Mouse (Mus musculus): ENCODE results near the gene B9d2. TPM values are rescaled to one million over a fixed set of nuclear protein-coding genes. Genes with fewer than 3 reads are reported as not detected.

B9d2 gene
- polyA plus RNA-seq, 1 experiment from 2014 or later = 38.2 TPM

DNA sequence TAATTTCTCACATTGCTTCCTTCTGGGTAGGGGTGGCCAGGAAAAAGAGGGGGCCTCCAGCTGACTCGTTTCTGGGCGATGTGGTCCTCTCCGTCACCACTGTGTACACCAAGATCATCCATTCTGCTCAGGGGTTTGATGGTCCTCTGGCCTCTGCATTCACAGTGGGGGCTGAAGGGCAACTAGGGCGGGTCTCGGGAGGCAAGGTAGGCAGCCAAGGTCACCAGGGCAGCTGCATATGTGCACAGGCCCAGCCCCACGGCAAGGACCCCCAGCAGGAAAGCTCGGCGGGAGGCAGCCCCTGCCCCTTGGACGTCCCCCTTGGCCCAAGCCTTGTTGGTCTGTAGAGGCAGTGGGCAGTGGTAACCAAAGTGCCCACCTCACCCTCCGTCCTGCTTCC lies 11.4 kb upstream of the B9d2 start:
- H3K36me3 ChIP-seq (ENCODE audit: control insufficient read depth, insufficient read depth, low read length) = peaks cover 34% of the 10 kb centered on the region; the same call in 1 of the 2 replicates
- no peak overlapping the region for H3K9ac ChIP-seq (ENCODE audit: low read depth, low read length)
- no peak overlapping the region for H3K4me2 ChIP-seq
- H3K4me1 ChIP-seq (replicated peaks; ENCODE audit: control insufficient read depth, insufficient read depth, low read length) = no peaks in the 10 kb centered on the region
- 89% methylated on average over 10 of the region's 10 CpGs for WGBS
- no peak overlapping the region for H3K4me3 ChIP-seq (ENCODE audit: low read depth, low read length)
- DNase-seq (ENCODE audit: low spot score) = no peak
- no peak for ATAC-seq (replicated peaks; ENCODE audit: low FRiP score)
- peaks cover 8% of the 10 kb centered on the region for H3K27me3 ChIP-seq (replicated peaks; ENCODE audit: control insufficient read depth, insufficient read depth, low read length)
- peaks cover 2% of the 10 kb centered on the region; the same call in 1 of the 2 replicates for H3K9me3 ChIP-seq (ENCODE audit: control insufficient read depth, low read length)
- no peak overlapping the region for H3K27ac ChIP-seq (ENCODE audit: low read depth, low read length)

- ATAC-seq (replicated peaks; ENCODE audit: low FRiP score) (no peak), DNase-seq (ENCODE audit: low spot score) (no peak)
- no peak overlapping the region for H3K27ac ChIP-seq (ENCODE audit: low read depth, low read length)
- WGBS = 84% methylated on average over 9 of the region's 9 CpGs
- peaks cover 2% of the 10 kb centered on the region; the same call in 1 of the 2 replicates for H3K9me3 ChIP-seq (ENCODE audit: control insufficient read depth, low read length)
- no peak overlapping the region for H3K4me3 ChIP-seq (ENCODE audit: low read depth, low read length)
- peaks cover 13% of the 10 kb centered on the region for H3K27me3 ChIP-seq (replicated peaks; ENCODE audit: control insufficient read depth, insufficient read depth, low read length)
- H3K36me3 ChIP-seq (ENCODE audit: control insufficient read depth, insufficient read depth, low read length) = peaks cover 31% of the 10 kb centered on the region; the same call in 1 of the 2 replicates
- H3K4me2 ChIP-seq = no peak overlapping the region
- no peak overlapping the region for H3K9ac ChIP-seq (ENCODE audit: low read depth, low read length)
- peaks cover 2% of the 10 kb centered on the region; the same call in 1 of the 2 replicates for H3K4me1 ChIP-seq (replicated peaks; ENCODE audit: control insufficient read depth, insufficient read depth, low read length)
These were observed 10.9 kb upstream of the B9d2 start for GRCm38 (mm10) chr7:25669631-25670030.

- no peak overlapping the region for H3K27ac ChIP-seq (ENCODE audit: low read depth, low read length)
- H3K36me3 ChIP-seq (ENCODE audit: control insufficient read depth, insufficient read depth, low read length) = peaks cover 26% of the 10 kb centered on the region; the same call in 1 of the 2 replicates
- peaks cover 6% of the 10 kb centered on the region; the same call in 1 of the 2 replicates for H3K4me1 ChIP-seq (replicated peaks; ENCODE audit: control insufficient read depth, insufficient read depth, low read length)
- H3K9me3 ChIP-seq (ENCODE audit: control insufficient read depth, low read length) = peaks cover 2% of the 10 kb centered on the region; the same call in 1 of the 2 replicates
- no peak overlapping the region for H3K4me2 ChIP-seq
- H3K4me3 ChIP-seq (ENCODE audit: low read depth, low read length) = no peak overlapping the region
- WGBS = 77% methylated on average over 4 of the region's 4 CpGs
- no peak overlapping the region for H3K9ac ChIP-seq (ENCODE audit: low read depth, low read length)
- peaks cover 18% of the 10 kb centered on the region for H3K27me3 ChIP-seq (replicated peaks; ENCODE audit: control insufficient read depth, insufficient read depth, low read length)
- ATAC-seq (replicated peaks; ENCODE audit: low FRiP score) (no peak), DNase-seq (ENCODE audit: low spot score) (no peak)
These were observed 10.5 kb upstream of the B9d2 start for GRCm38 (mm10) chr7:25670096-25670495.

DNA sequence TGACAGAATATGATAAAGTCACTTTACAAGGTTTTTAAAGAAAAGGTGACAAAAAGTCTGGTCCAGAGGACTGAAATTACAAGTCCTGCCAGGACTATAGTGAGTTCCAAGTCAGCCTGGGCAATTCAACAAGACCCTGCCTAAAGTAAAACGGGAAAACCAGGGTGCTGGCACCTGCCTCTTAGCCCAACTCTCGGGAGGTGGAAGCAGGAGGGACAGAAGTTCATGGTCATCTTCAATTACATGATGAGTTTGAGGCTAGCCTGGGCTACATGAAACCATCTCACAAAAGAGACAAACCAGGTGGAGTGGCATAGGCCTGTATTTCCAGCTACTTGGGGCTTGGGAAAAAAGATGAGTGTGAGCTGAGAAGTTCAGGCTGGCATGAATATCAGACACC lies 8.9 kb upstream of the B9d2 start:
- H3K27me3 ChIP-seq (replicated peaks; ENCODE audit: control insufficient read depth, insufficient read depth, low read length) = peaks cover 26% of the 10 kb centered on the region
- H3K36me3 ChIP-seq (ENCODE audit: control insufficient read depth, insufficient read depth, low read length) = peaks cover 16% of the 10 kb centered on the region; the same call in 1 of the 2 replicates
- no peak overlapping the region for H3K4me3 ChIP-seq (ENCODE audit: low read depth, low read length)
- ATAC-seq (replicated peaks; ENCODE audit: low FRiP score) (no peak), DNase-seq (ENCODE audit: low spot score) (no peak)
- H3K4me2 ChIP-seq = no peak overlapping the region
- WGBS = 78% methylated on average over 2 of the region's 2 CpGs
- H3K27ac ChIP-seq (ENCODE audit: low read depth, low read length) = no peak overlapping the region
- no peak overlapping the region for H3K9ac ChIP-seq (ENCODE audit: low read depth, low read length)
- H3K9me3 ChIP-seq (ENCODE audit: control insufficient read depth, low read length) = peaks cover 2% of the 10 kb centered on the region; the same call in 1 of the 2 replicates
- H3K4me1 ChIP-seq (replicated peaks; ENCODE audit: control insufficient read depth, insufficient read depth, low read length) = peaks cover 6% of the 10 kb centered on the region; the same call in 1 of the 2 replicates

DNA sequence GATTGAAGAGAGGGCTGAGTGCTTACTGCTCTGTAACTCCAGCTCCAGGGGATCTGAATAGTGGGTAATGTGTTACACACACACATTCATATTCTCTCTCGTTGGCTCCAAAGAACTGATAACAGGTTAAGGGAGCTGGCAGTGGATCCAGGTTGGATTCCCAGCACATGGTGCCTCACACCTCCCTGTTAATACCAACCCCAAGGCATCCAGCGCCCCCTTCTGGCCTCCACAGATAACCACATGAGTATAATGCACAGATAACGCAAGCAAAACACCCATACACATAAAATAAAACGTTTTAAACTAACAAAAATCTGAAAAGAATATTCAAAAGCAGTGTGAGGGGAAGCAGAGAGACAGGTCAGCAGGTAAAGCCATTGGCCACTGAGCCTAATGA lies 8.1 kb upstream of the B9d2 start:
- ATAC-seq (replicated peaks; ENCODE audit: low FRiP score) (no peak), DNase-seq (ENCODE audit: low spot score) (no peak)
- 52% methylated on average over 4 of the region's 4 CpGs for whole genome bisulfite sequencing
- no peak overlapping the region for H3K4me3 ChIP-seq (ENCODE audit: low read depth, low read length)
- peaks cover 6% of the 10 kb centered on the region; the same call in 1 of the 2 replicates for H3K4me1 ChIP-seq (replicated peaks; ENCODE audit: control insufficient read depth, insufficient read depth, low read length)
- H3K27me3 ChIP-seq (replicated peaks; ENCODE audit: control insufficient read depth, insufficient read depth, low read length) = peaks cover 26% of the 10 kb centered on the region
- no peak overlapping the region for H3K4me2 ChIP-seq
- H3K36me3 ChIP-seq (ENCODE audit: control insufficient read depth, insufficient read depth, low read length) = peaks cover 12% of the 10 kb centered on the region; the same call in 1 of the 2 replicates
- peaks cover 2% of the 10 kb centered on the region; the same call in 1 of the 2 replicates for H3K9me3 ChIP-seq (ENCODE audit: control insufficient read depth, low read length)
- no peak overlapping the region for H3K9ac ChIP-seq (ENCODE audit: low read depth, low read length)
- no peak overlapping the region for H3K27ac ChIP-seq (ENCODE audit: low read depth, low read length)

DNA sequence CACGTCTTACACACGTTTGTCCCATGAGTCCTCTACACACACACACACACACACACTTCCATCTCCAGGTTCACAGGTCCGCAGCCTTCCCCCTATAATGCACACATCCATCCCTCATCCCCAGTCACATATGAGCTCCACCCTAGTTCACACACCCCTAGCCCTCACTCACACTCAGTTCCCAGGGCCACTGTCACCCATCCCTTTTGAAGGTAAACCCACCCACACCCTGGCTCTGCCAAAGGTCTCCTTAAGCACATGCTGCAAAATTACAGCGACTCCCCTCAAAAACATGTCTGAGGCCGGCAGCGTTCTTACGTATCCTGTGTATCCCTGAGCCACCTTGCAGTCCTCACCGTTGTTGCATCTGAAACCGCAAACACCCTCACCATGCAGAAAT lies 6.3 kb upstream of the B9d2 start:
- H3K9me3 ChIP-seq (ENCODE audit: control insufficient read depth, low read length) = peaks cover 2% of the 10 kb centered on the region; the same call in 1 of the 2 replicates
- H3K27me3 ChIP-seq (replicated peaks; ENCODE audit: control insufficient read depth, insufficient read depth, low read length) = peaks cover 26% of the 10 kb centered on the region
- no peak for ATAC-seq (replicated peaks; ENCODE audit: low FRiP score)
- H3K4me3 ChIP-seq (ENCODE audit: low read depth, low read length) = peak overlapping the region; percentile 40
- H3K9ac ChIP-seq (ENCODE audit: low read depth, low read length) = no peak overlapping the region
- H3K4me1 ChIP-seq (replicated peaks; ENCODE audit: control insufficient read depth, insufficient read depth, low read length) = peaks cover 6% of the 10 kb centered on the region; the same call in 1 of the 2 replicates
- H3K4me2 ChIP-seq = peak overlapping the region; percentile 82
- WGBS = 25% methylated on average over 9 of the region's 9 CpGs
- no peak overlapping the region for H3K27ac ChIP-seq (ENCODE audit: low read depth, low read length)
- H3K36me3 ChIP-seq (ENCODE audit: control insufficient read depth, insufficient read depth, low read length) = no peaks in the 10 kb centered on the region
- no peak for DNase-seq (ENCODE audit: low spot score)

DNA sequence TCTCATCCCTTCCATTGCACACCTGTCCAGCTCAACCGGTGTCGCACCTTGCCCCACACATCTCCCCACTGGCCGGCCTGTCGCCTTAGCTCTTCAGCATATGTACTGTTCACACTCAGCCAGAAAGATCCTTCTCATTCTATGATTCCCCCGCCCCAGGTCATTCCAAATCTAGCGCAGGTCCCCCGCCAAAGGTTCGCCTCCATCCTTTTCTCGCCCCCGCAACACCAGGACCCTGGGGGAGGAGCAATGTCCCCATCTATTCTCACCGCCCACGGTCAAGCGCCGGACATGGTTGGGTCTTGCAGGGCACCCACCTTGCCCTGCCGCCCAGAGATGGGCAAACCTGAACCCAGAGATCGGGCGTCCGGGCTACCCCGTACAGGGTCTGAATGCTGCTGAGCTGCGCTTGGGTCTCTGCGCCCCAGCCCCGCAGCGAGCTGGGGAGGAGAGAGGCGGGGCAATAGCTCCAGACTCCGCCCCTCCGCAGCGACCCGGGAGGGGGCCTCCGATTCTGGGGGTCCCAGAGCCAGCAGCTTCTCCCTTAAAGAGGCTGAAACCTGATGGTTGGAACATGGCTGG lies 5.8 kb upstream of the B9d2 start, which contains the start of gene Tmem91:
Tmem91 (minus strand) TSS at position 448 of the 582 bp plus-strand sequence.
- Histone ChIP-seq H3K4me1 (replicated peaks; ENCODE audit: control insufficient read depth, insufficient read depth, low read length) (peaks cover 6% of the 10 kb centered on the region; the same call in 1 of the 2 replicates), H3K27me3 (replicated peaks; ENCODE audit: control insufficient read depth, insufficient read depth, low read length) (peaks cover 26% of the 10 kb centered on the region), H3K27ac (ENCODE audit: low read depth, low read length) (no peak within 1 kb of the TSS), H3K4me3 (ENCODE audit: low read depth, low read length) (peak within 1 kb of the TSS; percentile 40), H3K9me3 (ENCODE audit: control insufficient read depth, low read length) (peaks cover 2% of the 10 kb centered on the region; the same call in 1 of the 2 replicates), H3K36me3 (ENCODE audit: control insufficient read depth, insufficient read depth, low read length) (no peaks in the 10 kb centered on the region), H3K4me2 (peak within 1 kb of the TSS; percentile 82), H3K9ac (ENCODE audit: low read depth, low read length) (0 out of 2 replicates have a peak within 1 kb of the TSS, but pooled peaks have one; percentile 2)
- no peak for ATAC-seq (replicated peaks; ENCODE audit: low FRiP score)
- DNase-seq (ENCODE audit: low spot score) = no peak
- WGBS = 2% methylated on average over 29 of the region's 29 CpGs

GRCm38 (mm10) chr7:25675405-25675804 lies 5.2 kb upstream of the B9d2 start:
- Histone ChIP-seq H3K9ac (ENCODE audit: low read depth, low read length) (no peak overlapping the region), H3K4me2 (peak overlapping the region; percentile 82), H3K27ac (ENCODE audit: low read depth, low read length) (no peak overlapping the region), H3K27me3 (replicated peaks; ENCODE audit: control insufficient read depth, insufficient read depth, low read length) (peaks cover 26% of the 10 kb centered on the region), H3K36me3 (ENCODE audit: control insufficient read depth, insufficient read depth, low read length) (no peaks in the 10 kb centered on the region), H3K9me3 (ENCODE audit: control insufficient read depth, low read length) (peaks cover 2% of the 10 kb centered on the region; the same call in 1 of the 2 replicates), H3K4me3 (ENCODE audit: low read depth, low read length) (peak overlapping the region; percentile 40), H3K4me1 (replicated peaks; ENCODE audit: control insufficient read depth, insufficient read depth, low read length) (peaks cover 10% of the 10 kb centered on the region; the same call in 1 of the 2 replicates)
- 55% methylated on average over 6 of the region's 6 CpGs for WGBS
- no peak for DNase-seq (ENCODE audit: low spot score)
- ATAC-seq (replicated peaks; ENCODE audit: low FRiP score) = no peak
